Mouse (Mus musculus) megakaryocyte-erythroid progenitor cell, adult 5-6 weeks (primary cell): ENCODE results near the gene Dydc2. TPM values are rescaled to one million over a fixed set of nuclear protein-coding genes. Genes with fewer than 3 reads are reported as not detected.

Source experiments
- ATAC-seq: replicated peaks from 2 replicates; pipeline ENCODE4 v1.8.0; 2016; ENCODE audit warnings: mild to moderate bottlenecking, inconsistent platforms; ENCODE audit not compliant: severe bottlenecking, poor library complexity, low FRiP score, low TSS enrichment
- total RNA-seq, 2 experiments: library from RNA; stranded (forward) in 1 of 2; stranded (reverse) in 1 of 2; fragments of 200-1000, 215-1000 nt in 1 of 2; fragments of >200 nt in 1 of 2; fragmentation: Nextera tagmentation in 1 of 2; gene quantifications; 2 replicates each; pipeline ENCODE4 v1.2.3; 2014 to 2017

Dydc2 gene
- total RNA-seq, 2 experiments from 2014 or later, result not detected

- ATAC-seq, result no peak
Measured at GRCm38 (mm10) chr14:41006263-41006662, 62.7 kb downstream of the Dydc2 start.

- ATAC-seq, result no peak
Measured at GRCm38 (mm10) chr14:41005716-41006115, 63.3 kb downstream of the Dydc2 start.

- ATAC-seq, result no peak
Measured at GRCm38 (mm10) chr14:41004201-41005141, 64.5 kb downstream of the Dydc2 start.

DNA sequence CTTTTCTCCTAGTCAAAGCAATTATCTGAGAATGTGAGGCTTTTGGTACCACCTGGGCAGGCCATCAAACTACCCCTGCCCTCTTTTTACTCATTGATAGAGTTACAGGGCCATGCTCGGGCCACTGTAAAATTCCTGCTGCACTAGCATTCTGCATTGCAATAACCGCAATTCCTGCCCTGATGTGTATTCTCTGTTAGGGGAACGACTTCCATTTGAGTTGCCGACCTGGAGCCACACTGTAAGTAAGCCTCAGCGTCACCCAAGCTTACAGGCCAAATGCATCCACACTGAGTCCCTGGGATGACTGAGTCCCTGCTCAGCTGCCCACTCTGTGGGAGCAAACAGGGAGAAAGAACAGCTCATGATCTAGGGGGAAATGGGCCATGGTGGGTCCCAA is 67.4 kb downstream of the Dydc2 start:
- ATAC-seq, result no peak

DNA sequence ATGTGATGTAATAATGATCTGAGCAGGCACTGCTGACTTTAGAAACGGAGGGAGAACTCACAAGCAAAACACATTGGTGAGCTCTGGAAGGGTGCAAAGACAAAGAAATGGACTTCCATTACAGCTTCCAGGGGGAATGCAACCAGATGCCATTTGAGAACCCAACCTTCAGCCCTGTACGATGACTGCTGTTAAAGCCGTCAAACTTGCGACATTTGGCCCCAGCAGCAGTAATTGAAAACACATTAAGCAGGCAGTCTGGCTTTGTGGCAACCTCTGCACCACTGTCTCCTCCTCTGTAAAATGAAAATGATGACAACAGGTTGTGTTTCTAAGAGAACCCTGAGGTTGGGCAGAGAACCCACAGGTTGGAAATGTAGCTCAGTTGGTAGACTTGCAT is 68.2 kb downstream of the Dydc2 start:
- ATAC-seq, result no peak

DNA sequence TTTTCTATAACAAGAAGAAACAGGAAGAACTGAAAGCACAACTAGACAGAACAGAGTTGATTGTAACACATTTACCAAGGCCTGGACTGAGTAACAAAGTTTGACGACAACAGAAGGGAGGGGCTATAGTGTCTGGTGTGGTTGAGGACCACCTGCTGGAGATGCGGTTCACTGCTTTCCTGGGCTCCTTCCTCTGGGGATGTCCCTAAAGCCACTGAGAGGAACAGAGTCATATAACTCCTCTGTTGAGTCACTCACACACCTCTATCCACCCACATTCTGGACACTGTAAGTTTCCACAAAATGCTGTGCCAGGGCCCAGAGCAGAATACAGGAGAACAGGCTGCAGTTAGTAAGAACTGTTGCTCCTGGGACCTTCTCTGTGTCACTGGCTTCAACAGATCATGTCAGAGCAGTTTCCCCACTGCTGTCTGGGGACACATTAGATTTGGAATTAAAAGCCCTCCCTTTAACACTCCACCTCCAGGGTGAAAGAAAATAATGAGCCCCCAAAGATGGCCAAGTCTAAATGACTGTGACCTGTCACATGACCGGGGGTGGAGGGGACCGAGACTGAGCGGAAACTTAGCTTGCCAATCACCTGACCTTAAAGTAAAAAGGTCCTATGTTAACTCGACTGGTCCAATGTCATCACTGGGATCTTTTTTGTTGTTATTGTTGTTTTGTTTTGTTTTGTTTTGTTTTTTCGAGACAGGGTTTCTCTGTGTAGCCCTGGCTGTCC is 68.9 kb downstream of the Dydc2 start:
- ATAC-seq, result no peak

Other genes with a start within 250 kb of the Dydc2 start
- gene Sh2d4b, start 175.9 kb downstream of the Dydc2 start, total RNA-seq (2014; fragmentation: Nextera tagmentation), result not detected in 2 replicates
- 0.70 TPM in 1 of 2 replicates, not detected in the other for gene Sh2d4b, start 175.9 kb downstream of the Dydc2 start, total RNA-seq (2017)
- gene Tspan14, start 102.4 kb downstream of the Dydc2 start, total RNA-seq (2014; fragmentation: Nextera tagmentation), result 8.6 and 13.3 TPM in 2 replicates
- gene Tspan14, start 102.4 kb downstream of the Dydc2 start, total RNA-seq (2017), result 9.3 and 12.9 TPM in 2 replicates
- 29.9 and 70.4 TPM in 2 replicates for gene Fam213a, start 55.4 kb downstream of the Dydc2 start, total RNA-seq (2014; fragmentation: Nextera tagmentation)
- 73.6 and 75.3 TPM in 2 replicates for gene Fam213a, start 55.4 kb downstream of the Dydc2 start, total RNA-seq (2017)
- not detected in 2 replicates for gene Dydc1, start 3.7 kb upstream of the Dydc2 start, total RNA-seq (2014; fragmentation: Nextera tagmentation)
- not detected in 2 replicates for gene Dydc1, start 3.7 kb upstream of the Dydc2 start, total RNA-seq (2017)
- gene Mat1a, start 35.8 kb upstream of the Dydc2 start, total RNA-seq (2014; fragmentation: Nextera tagmentation), result not detected in 2 replicates
- gene Mat1a, start 35.8 kb upstream of the Dydc2 start, total RNA-seq (2017), result not detected in 2 replicates
- not detected in 2 replicates for gene Sftpa1, start 62.6 kb upstream of the Dydc2 start, total RNA-seq (2014; fragmentation: Nextera tagmentation)
- not detected in 2 replicates for gene Sftpa1, start 62.6 kb upstream of the Dydc2 start, total RNA-seq (2017)
- not detected in 2 replicates for gene Mbl1, start 82.2 kb upstream of the Dydc2 start, total RNA-seq (2014; fragmentation: Nextera tagmentation)
- gene Mbl1, start 82.2 kb upstream of the Dydc2 start, total RNA-seq (2017), result not detected in 2 replicates
- gene Sftpd, start 115.9 kb upstream of the Dydc2 start, total RNA-seq (2014; fragmentation: Nextera tagmentation), result not detected in 2 replicates
- gene Sftpd, start 115.9 kb upstream of the Dydc2 start, total RNA-seq (2017), result not detected in 2 replicates
- gene Gm2832, start 209.6 kb upstream of the Dydc2 start, total RNA-seq (2014; fragmentation: Nextera tagmentation), result not detected in 2 replicates
- gene Gm2832, start 209.6 kb upstream of the Dydc2 start, total RNA-seq (2017), result not detected in 2 replicates